Mouse (Mus musculus) forebrain, embryonic 12.5 days (tissue): ENCODE data around the gene Srsf3. TPM values are rescaled to one million over a fixed set of nuclear protein-coding genes. Genes with fewer than 3 reads are reported as not detected.
A peak's percentile ranks its signal among the peaks of the same experiment; 100 is the strongest.
"Not testable (repeated sequence)": the region's sequence is repeated elsewhere in the genome, so short reads cannot be mapped to it uniquely, and the experiment has no call there.

Experiments used
- ATAC-seq: fragments of 200-750 bp; cut with Nextera tagmentation; 2 replicates; pipeline ENCODE4 v1.8.0; 2017; ENCODE audit warnings: moderate TSS enrichment; ENCODE audit not compliant: low FRiP score
- H3K27ac ChIP-seq: fragments of 300-500 bp; sonication (generic); 2 replicates; pipeline ENCODE4 v1.5.1; 2016; ENCODE audit warnings: mild to moderate bottlenecking
- H3K27me3 ChIP-seq: fragments of 300-500 bp; sonication (generic); 2 replicates; pipeline ENCODE4 v1.6.1; 2016; ENCODE audit warnings: mild to moderate bottlenecking
- H3K36me3 ChIP-seq: fragments of 300-500 bp; sonication (generic); replicated peaks from 2 replicates; pipeline ENCODE4 v1.6.1; 2016; ENCODE audit warnings: mild to moderate bottlenecking
- H3K4me1 ChIP-seq: fragments of 300-500 bp; sonication (generic); 2 replicates; pipeline ENCODE4 v1.6.1; 2016
- H3K4me2 ChIP-seq: fragments of 300-500 bp; sonication (generic); 2 replicates; pipeline ENCODE4 v1.6.1; 2016; ENCODE audit warnings: mild to moderate bottlenecking, moderate library complexity
- H3K4me3 ChIP-seq: fragments of 300-500 bp; sonication (generic); replicated peaks from 2 replicates; pipeline ENCODE4 v1.5.1; 2016; ENCODE audit warnings: mild to moderate bottlenecking
- H3K9ac ChIP-seq: fragments of 300-500 bp; sonication (generic); 2 replicates; pipeline ENCODE4 v1.6.1; 2016; ENCODE audit warnings: mild to moderate bottlenecking
- H3K9me3 ChIP-seq: fragments of 300-500 bp; sonication (generic); 2 replicates; pipeline ENCODE4 v1.6.1; 2016
- WGBS: fragments of 180-500 bp; shearing (Covaris S2); methylation state at CpG from one replicate; pipeline ENCODE4 v1.1.7; 2016; 5-methylcytosine and 5-hydroxymethylcytosine counted together
- polyA plus RNA-seq: library from polyadenylated mRNA; unstranded; fragments of >200 nt; fragmentation: Nextera tagmentation; extraction: Ambion mirVana; gene quantifications from 2 replicates; pipeline ENCODE4 v1.2.1, GENCODE M21; 2016

The Srsf3 gene
- polyA plus RNA-seq, 1 experiment from 2014 or later, result 852 TPM

DNA sequence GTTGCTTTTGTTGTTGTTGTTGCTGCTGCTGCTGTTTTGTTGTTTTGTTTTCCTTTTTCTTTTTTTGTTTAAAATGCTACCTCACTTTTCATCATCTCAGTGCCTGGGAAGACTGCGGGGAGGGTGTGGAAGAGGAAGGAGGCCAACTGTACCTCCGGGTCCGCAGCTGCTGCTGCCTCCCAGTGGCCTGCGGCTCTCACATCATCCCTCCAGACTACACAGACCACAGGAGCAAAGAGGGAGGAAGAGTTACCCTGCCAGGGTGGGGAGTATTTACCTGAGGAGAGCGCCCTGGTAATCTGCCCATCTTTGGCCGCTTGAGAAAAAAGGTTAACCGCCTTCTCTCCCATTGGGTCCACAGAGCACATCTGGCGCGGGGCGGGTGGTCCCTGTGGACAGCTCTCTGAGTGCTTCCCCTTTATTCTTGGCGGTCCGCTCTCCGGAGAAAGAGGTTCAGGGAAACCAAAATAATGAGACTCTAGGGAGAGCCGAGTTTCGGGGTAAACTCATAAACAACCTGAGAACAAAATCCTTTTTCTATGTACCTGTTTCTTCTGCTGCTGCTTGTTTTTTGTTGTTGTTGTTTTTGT is 10.1 kb upstream of the Srsf3 start:
- no peaks in the 10 kb centered on the region for H3K9me3 ChIP-seq
- no peak overlapping the region for H3K9ac ChIP-seq
- H3K27ac ChIP-seq, result no peak overlapping the region
- 16% methylated on average over 15 of the region's 15 CpGs for WGBS
- H3K4me1 ChIP-seq, result peaks cover 10% of the 10 kb centered on the region
- H3K4me3 ChIP-seq, result no peak overlapping the region
- 0 out of 2 replicates have a peak overlapping the region, but pooled peaks have one; percentile 21 for H3K4me2 ChIP-seq
- 0 out of 2 replicates have a peak, but pooled peaks have one; percentile 44 for ATAC-seq
- peaks cover 6% of the 10 kb centered on the region; the same call in 1 of the 2 replicates for H3K27me3 ChIP-seq
- H3K36me3 ChIP-seq, result no peaks in the 10 kb centered on the region

DNA sequence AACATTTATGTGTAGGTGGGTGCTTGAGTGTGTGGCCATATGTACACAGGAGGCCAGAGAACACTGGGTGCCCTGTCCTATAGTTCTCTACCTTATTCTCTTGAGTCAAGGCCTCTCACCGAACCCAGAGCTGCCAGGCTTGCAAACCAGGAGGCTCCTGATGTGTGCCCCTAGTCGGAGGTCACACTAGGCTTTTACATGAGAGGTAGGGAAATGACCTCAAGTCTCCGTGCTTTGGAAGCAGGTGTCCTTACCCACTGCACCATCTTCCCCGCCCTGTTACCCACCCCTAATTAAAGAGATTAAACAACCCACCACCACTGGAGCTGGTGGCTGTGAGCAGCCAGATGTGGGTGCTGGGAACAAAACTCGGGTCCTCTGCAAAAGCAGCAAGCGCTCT is 9.1 kb upstream of the Srsf3 start:
- H3K36me3 ChIP-seq, result no peaks in the 10 kb centered on the region
- H3K9ac ChIP-seq, result no peak overlapping the region
- peaks cover 6% of the 10 kb centered on the region; the same call in 1 of the 2 replicates for H3K27me3 ChIP-seq
- H3K4me3 ChIP-seq, result no peak overlapping the region
- H3K9me3 ChIP-seq, result no peaks in the 10 kb centered on the region
- WGBS, result 88% methylated on average over 6 of the region's 6 CpGs
- H3K4me1 ChIP-seq, result peaks cover 10% of the 10 kb centered on the region
- no peak overlapping the region for H3K4me2 ChIP-seq
- no peak overlapping the region for H3K27ac ChIP-seq
- ATAC-seq, result no peak

DNA sequence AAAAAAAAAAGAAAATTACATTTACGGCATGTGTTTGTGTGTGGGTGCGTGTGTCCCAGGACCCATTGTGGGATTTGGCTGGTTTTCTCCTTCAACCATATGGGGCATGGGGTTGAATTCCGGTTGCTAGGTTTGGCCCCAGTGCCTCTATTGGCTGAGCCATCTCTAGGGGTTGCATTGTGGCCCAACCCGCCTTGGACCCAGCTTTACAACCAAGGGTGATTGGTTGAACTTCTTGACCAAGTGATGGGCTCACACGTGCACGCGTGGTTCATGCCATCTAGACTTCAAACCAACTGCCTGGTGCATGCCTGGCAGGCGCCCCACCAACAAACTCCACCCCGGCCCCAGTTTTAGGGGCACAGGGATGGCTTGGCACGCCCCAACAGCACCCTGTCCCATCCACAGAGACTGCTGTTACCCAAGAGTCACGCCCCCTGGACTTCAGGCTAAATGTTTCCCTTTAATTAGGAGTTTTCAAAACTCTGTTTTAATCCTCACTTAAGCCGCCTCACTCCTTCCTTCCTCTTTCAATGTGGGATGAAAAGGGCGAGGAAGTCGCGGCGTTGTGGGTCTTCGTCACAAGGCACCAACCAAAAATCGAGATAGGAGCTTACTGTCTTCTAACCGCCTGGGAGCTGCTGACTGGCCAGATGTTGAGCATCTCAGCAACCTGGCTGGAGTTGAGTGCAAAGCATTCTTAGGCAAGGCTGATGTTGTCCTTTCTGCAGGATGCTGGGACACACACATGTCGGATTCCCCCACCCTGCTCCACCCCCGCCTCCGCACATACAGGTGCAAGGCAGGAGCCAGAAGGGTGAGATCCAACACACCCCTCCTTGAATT is 8.2 kb upstream of the Srsf3 start:
- no peaks in the 10 kb centered on the region for H3K36me3 ChIP-seq
- no peak overlapping the region for H3K4me3 ChIP-seq
- no peak overlapping the region for H3K27ac ChIP-seq
- 32% methylated on average over 22 of the region's 22 CpGs for WGBS
- H3K9ac ChIP-seq, result no peak overlapping the region
- H3K4me1 ChIP-seq, result peaks cover 10% of the 10 kb centered on the region
- peaks cover 6% of the 10 kb centered on the region; the same call in 1 of the 2 replicates for H3K27me3 ChIP-seq
- H3K9me3 ChIP-seq, result no peaks in the 10 kb centered on the region
- no peak overlapping the region for H3K4me2 ChIP-seq
- no peak for ATAC-seq

DNA sequence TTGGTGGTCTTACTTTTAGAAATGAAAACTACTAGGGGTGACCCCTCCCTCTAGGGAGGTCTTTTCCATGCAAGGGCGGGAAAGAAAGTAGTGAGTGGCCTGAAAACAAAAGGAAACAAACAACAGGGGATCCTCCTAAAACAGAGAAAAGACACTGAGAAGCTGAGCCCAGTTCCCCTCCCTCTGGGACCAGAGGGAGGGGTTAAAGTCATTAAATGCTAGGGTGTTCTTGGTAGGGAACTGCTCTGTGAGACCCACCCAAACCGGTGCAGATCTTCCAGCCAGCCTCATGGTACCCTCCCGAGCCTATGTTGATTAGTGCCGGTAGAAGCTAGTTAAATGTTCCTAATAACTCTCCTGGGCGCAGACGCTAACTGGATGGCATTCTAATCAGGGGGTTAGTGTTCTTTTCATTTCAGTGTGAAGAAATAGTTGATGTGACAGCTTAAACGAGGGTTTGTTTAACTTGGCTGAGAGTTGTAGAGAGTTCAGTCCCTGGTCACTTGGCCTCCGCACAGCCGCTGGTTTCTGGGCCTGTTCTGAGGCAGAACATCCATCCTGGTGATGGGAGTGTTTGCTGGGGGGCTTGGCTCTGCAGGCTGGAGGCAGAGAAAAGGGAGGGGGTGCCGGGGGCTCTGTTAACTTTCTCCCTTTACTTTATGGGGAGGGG is 7.4 kb upstream of the Srsf3 start:
- Histone ChIP-seq H3K36me3 (no peaks in the 10 kb centered on the region), H3K4me3 (no peak overlapping the region), H3K27me3 (peaks cover 6% of the 10 kb centered on the region; the same call in 1 of the 2 replicates), H3K9ac (no peak overlapping the region), H3K9me3 (no peaks in the 10 kb centered on the region), H3K4me2 (no peak overlapping the region), H3K27ac (no peak overlapping the region), H3K4me1 (peaks cover 10% of the 10 kb centered on the region)
- no peak for ATAC-seq
- 18% methylated on average over 10 of the region's 10 CpGs for WGBS

DNA sequence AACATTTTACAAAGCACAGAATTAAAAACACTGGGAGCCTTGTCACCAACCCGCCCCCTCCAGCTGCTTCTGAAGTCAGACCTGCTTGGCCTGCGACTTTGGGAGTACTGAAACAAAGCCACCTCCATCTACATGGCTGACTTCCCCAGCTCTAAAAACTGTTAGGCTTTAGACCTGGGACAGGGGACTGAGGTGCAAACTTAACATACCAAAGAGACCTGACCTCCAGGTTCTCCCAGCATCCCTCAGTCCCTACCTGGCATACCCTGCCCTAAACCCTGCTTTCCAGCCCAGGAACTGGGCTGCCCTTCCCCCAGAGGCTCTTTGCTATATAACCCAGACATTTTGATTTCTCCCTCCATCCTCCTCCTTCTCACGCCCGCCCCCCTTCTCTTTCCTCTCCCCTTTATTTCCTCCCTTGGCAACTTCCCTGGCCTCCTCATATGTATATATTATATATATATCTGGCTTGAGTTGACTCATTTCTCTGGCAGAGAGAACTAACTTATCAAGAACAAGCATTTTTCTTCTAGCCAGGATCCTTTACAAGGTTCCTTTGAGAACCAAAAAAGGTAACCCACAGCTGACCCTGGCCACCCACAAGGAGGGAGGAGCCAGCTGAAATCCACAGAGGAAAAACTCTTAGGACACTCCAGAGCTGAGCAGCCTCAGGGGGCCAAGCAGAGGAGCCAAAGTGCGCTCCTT is 5.6 kb upstream of the Srsf3 start:
- Histone ChIP-seq H3K4me3 (no peak overlapping the region), H3K4me1 (peaks cover 16% of the 10 kb centered on the region), H3K36me3 (no peaks in the 10 kb centered on the region), H3K27me3 (peaks cover 6% of the 10 kb centered on the region; the same call in 1 of the 2 replicates), H3K27ac (no peak overlapping the region), H3K4me2 (no peak overlapping the region), H3K9me3 (no peaks in the 10 kb centered on the region), H3K9ac (no peak overlapping the region)
- no peak for ATAC-seq
- 52% methylated on average over 5 of the region's 5 CpGs for WGBS

DNA sequence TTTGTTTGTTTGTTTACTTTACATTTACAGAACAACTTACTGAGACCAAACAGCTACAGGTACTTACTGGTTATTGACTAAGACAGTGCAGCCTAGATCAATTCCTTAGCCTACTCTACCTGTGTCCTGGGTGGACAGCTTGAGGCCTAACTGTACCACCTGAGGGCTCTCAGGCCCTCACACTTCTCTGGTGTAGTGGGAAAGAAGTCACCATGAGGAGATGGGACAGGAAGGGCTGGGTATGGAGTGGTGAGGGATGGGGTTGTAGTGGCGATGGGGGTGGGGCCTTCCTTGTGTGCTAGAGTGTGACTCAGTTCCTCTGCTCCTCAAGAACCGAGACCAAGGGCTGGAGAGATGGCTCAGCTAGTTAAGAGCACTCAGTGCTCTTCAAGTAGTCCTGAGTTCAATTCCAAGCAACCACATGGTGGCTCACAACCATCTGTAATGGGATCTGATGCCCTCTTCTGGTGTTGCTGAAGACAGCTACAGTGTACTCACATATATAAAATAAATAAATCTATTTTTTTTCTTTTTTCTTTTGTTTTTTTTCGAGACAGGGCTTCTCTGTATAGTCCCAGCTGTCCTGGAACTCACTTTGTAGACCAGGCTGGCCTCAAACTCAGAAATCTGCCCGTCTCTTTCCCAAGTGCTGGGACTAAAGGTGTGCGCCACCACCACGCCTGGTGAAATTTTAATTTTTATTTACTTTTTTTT is 1.9 kb upstream of the Srsf3 start:
- 87% methylated on average over 6 of the region's 6 CpGs for WGBS
- H3K4me2 ChIP-seq, result no peak overlapping the region
- H3K4me3 ChIP-seq, result no peak overlapping the region
- no peak for ATAC-seq
- H3K4me1 ChIP-seq, result peaks cover 16% of the 10 kb centered on the region
- no peak overlapping the region for H3K9ac ChIP-seq
- H3K27me3 ChIP-seq, result no peaks in the 10 kb centered on the region
- no peaks in the 10 kb centered on the region for H3K9me3 ChIP-seq
- peaks cover 2% of the 10 kb centered on the region; the same call in 1 of the 2 replicates for H3K36me3 ChIP-seq
- no peak overlapping the region for H3K27ac ChIP-seq

DNA sequence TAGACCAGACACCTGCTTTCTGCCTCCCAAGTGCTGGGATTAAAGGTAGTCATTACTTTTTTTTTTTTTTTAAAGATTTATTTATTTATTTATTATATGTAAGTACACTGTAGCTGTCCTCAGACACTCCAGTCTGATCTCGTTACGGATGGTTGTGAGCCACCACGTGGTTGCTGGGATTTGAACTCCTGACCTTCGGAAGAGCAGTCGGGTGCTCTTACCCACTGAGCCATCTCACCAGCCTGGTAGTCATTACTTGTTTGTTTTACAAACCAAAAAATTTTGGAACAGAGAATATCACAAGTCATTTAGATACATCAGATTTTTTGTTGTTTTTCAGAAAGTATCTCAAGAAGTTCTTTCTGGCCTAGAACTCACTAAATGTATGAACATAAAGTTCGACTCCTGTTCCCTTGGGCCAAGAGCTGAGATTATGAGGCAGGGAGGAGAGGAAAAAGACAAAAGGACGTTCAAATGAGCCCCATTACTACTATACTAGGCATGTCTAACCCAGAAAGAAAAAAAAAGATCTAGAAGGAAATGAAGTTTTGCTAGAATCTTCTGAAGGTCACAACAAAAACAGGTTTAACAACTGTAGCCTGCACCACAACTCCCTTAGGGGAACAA is 1.2 kb upstream of the Srsf3 start:
- not testable (repeated sequence) for H3K36me3 ChIP-seq, ATAC-seq, H3K9me3 ChIP-seq, H3K27me3 ChIP-seq
- Histone ChIP-seq H3K4me1 (peaks cover 20% of the 10 kb centered on the region), H3K27ac (peak overlapping the region; percentile 98), H3K4me2 (peak overlapping the region; percentile 63), H3K4me3 (peak overlapping the region; percentile 83), H3K9ac (peak overlapping the region; percentile 97)
- WGBS, result 63% methylated on average over 7 of the region's 7 CpGs

DNA sequence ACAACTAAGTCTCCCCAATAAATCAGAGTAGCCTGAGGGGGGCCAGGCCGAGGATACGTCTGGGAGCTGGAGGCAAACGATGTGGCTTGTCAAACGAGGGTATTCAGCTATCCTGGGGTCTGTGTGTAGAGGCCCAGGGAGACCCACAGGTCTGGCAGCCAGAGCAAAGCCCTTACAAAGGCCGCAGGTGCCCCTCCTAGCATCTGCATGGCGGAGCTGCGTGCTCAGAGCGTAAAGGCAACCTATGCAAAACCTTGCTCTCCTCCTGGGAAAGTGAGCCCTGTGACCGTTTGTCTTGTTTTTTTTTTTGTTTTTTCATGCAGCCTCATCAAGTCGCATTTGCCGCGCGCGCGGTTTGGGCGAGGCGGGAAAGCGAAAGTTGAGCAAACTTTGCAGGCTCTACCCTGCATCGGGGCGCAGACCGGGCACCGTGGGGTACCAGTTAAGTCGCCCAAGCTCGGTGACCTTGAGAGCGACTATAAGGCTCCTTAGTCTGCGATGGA is 606 bp upstream of the Srsf3 start:
- no peaks in the 10 kb centered on the region for H3K9me3 ChIP-seq
- ATAC-seq, result no peak; the same call in 1 of the 2 replicates
- WGBS, result under 1% methylated on average over 26 of the region's 26 CpGs
- H3K27me3 ChIP-seq, result no peaks in the 10 kb centered on the region
- peak overlapping the region; percentile 83 for H3K4me3 ChIP-seq
- peaks cover 26% of the 10 kb centered on the region for H3K4me1 ChIP-seq
- H3K36me3 ChIP-seq, result peaks cover 10% of the 10 kb centered on the region
- peak overlapping the region; percentile 63 for H3K4me2 ChIP-seq
- peak overlapping the region; percentile 97 for H3K9ac ChIP-seq
- peak overlapping the region; percentile 98 for H3K27ac ChIP-seq

DNA sequence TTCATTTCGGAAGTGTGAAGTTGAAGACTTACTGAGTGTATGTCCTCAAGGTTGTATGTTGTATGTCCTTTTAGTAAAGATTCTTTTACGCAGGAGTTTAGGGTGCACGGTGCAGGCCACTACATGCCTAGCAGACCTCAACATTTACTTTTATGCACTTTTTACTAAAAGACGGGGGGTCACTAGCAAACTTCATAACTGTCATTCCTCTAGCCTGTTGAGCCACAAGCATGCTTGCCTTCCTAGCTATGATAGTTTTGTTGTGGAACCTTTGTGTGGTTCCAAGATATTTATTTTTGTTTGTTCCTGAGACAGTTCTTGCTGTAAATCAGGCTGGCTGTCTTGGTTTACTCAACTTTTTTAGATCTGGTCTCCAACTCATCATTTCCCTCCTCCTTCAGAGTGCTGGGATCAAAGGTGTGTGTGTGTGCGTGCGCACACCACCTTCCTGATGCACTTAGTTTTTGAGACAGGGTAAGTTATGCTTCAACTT is 1.2 kb downstream of the Srsf3 start:
- Histone ChIP-seq H3K27ac (no peak overlapping the region), H3K9me3 (no peaks in the 10 kb centered on the region), H3K27me3 (no peaks in the 10 kb centered on the region), H3K9ac (peak overlapping the region; percentile 97), H3K4me3 (peak overlapping the region; percentile 83), H3K4me2 (peak overlapping the region; percentile 80), H3K4me1 (peaks cover 36% of the 10 kb centered on the region), H3K36me3 (peaks cover 27% of the 10 kb centered on the region)
- WGBS, result under 1% methylated on average over 6 of the region's 6 CpGs
- no peak for ATAC-seq

DNA sequence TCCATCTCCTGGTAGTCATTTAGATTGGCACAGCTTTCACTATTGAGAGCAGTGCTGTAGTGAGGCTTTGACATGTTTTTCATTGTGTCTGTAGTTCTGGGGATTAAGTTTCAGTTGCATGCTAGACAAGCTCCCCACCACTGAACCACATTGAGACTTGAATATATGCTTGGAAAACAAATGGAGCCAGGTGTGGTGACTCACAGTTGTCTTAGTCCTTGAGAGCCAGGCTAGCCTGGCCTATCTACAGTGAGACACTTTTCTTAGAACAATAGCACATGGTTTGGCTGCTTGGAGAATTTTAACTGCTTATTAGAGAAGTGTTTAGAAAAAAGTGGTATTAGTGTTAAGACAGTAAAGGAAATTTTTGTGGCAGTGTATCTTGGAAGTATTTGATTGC is 1.8 kb downstream of the Srsf3 start:
- Histone ChIP-seq H3K27ac (no peak overlapping the region), H3K4me3 (peak overlapping the region; percentile 83), H3K4me2 (peak overlapping the region; percentile 80), H3K9ac (peak overlapping the region; percentile 97), H3K4me1 (peaks cover 36% of the 10 kb centered on the region), H3K36me3 (peaks cover 33% of the 10 kb centered on the region), H3K27me3 (no peaks in the 10 kb centered on the region), H3K9me3 (no peaks in the 10 kb centered on the region)
- no peak for ATAC-seq

DNA sequence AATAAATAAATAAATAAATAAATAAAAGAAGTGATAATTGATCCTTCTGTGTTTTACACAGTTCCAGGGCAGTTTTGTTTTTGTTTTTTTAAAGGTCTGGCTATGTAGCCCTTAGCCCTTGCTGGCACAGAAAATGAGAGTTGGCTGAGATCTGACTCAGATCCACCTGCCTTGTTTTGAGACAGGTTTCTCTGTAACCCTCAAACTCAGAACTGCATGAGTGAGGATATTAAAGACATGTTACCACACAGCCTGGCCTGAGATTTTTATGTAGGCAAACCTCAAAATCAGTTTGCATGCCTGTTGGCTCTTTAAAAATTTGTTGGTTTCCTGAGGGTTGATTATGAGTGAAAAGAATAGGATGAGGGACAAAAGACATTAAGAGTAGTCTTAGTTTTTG is 3.1 kb downstream of the Srsf3 start:
- no peak for ATAC-seq
- Histone ChIP-seq H3K4me2 (peak overlapping the region; percentile 80), H3K27me3 (no peaks in the 10 kb centered on the region), H3K4me1 (peaks cover 42% of the 10 kb centered on the region), H3K4me3 (peak overlapping the region; percentile 83), H3K9me3 (no peaks in the 10 kb centered on the region), H3K9ac (no peak overlapping the region), H3K36me3 (peaks cover 46% of the 10 kb centered on the region), H3K27ac (no peak overlapping the region)
